Mouse (Mus musculus) heart, embryonic 11.5 days (tissue): ENCODE measurements around the gene Usp22. TPM values are rescaled to one million over a fixed set of nuclear protein-coding genes. Genes with fewer than 3 reads are reported as not detected.
A peak's percentile ranks its signal among the peaks of the same experiment; 100 is the strongest.

Source experiments
- ATAC-seq: fragments of 200-750 bp; cut with Nextera tagmentation; replicated peaks from 2 replicates; pipeline ENCODE4 v1.8.0; 2017; ENCODE audit warnings: moderate library complexity; ENCODE audit not compliant: insufficient number of reproducible peaks, low FRiP score, low TSS enrichment
- H3K27ac ChIP-seq: fragments of 300-500 bp; sonication (generic); 2 replicates; pipeline ENCODE4 v1.5.1; 2014; ENCODE audit warnings: mild to moderate bottlenecking, low read depth, low read length
- H3K27me3 ChIP-seq: fragments of 300-500 bp; sonication (generic); 2 replicates; pipeline ENCODE4 v1.6.1; 2014; ENCODE audit warnings: mild to moderate bottlenecking, low read length, mixed read lengths; ENCODE audit not compliant: control insufficient read depth, insufficient read depth
- H3K36me3 ChIP-seq: fragments of 300-500 bp; sonication (generic); 2 replicates; pipeline ENCODE4 v1.6.1; 2014; ENCODE audit warnings: mild to moderate bottlenecking, low read length, moderate library complexity, mixed read lengths; ENCODE audit not compliant: control insufficient read depth, insufficient read depth
- H3K4me1 ChIP-seq: fragments of 300-500 bp; sonication (generic); 2 replicates; pipeline ENCODE4 v1.6.1; 2014; ENCODE audit warnings: low read length; ENCODE audit not compliant: control insufficient read depth, insufficient read depth
- H3K4me2 ChIP-seq: fragments of 300-500 bp; sonication (generic); 2 replicates; pipeline ENCODE4 v1.6.1; 2014; ENCODE audit warnings: mild to moderate bottlenecking, moderate library complexity
- H3K4me3 ChIP-seq: fragments of 300-500 bp; sonication (generic); 2 replicates; pipeline ENCODE4 v1.5.1; 2014; ENCODE audit warnings: low read depth, low read length
- H3K9ac ChIP-seq: fragments of 300-500 bp; sonication (generic); 2 replicates; pipeline ENCODE4 v1.6.1; 2014; ENCODE audit warnings: mild to moderate bottlenecking, low read depth, low read length, moderate library complexity
- H3K9me3 ChIP-seq: fragments of 300-500 bp; sonication (generic); replicated peaks from 2 replicates; pipeline ENCODE4 v1.6.1; 2016; ENCODE audit warnings: low read length; ENCODE audit not compliant: control insufficient read depth
- WGBS: fragments of 180-500 bp; shearing (Covaris S2); extraction: QIAGEN DNeasy Blood & Tissue Kit; methylation state at CpG from one replicate; pipeline ENCODE4 v1.1.7; 2014; ENCODE audit not compliant: insufficient replicate concordance; 5-methylcytosine and 5-hydroxymethylcytosine counted together
- polyA plus RNA-seq: library from polyadenylated mRNA; unstranded; fragments of >200 nt; fragmentation: Nextera tagmentation; extraction: Ambion mirVana; gene quantifications from 2 replicates; pipeline ENCODE4 v1.2.1, GENCODE M21; 2014

Usp22 gene
- polyA plus RNA-seq, 1 experiment from 2014 or later: 95.0 TPM

DNA sequence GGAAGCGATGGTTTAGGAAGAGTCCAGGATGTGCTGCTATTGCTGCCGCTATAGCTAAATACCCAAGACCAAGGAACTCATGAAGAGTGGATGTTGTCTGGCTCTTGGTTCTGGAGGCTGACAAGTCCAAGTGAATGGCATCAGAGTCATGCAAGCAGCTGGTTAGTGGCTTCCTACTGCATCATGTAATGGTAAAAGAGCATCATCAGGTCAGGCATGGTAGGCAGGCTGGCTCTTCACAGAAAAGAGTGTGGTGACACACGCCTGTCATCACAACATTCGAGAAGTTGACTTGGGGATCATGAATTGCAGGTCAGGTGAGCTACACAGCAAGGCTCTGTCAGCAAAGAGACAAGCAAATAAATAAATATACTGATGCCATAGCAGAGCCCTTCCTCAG is 63.4 kb downstream of the Usp22 start:
- peaks cover 2% of the 10 kb centered on the region; the same call in 1 of the 2 replicates for H3K4me1 ChIP-seq
- H3K4me3 ChIP-seq: no peak overlapping the region
- H3K36me3 ChIP-seq: no peaks in the 10 kb centered on the region
- no peak overlapping the region for H3K27ac ChIP-seq
- no peak overlapping the region for H3K4me2 ChIP-seq
- WGBS: 75% methylated on average over 4 of the region's 4 CpGs
- no peaks in the 10 kb centered on the region for H3K9me3 ChIP-seq
- no peak for ATAC-seq
- no peaks in the 10 kb centered on the region for H3K27me3 ChIP-seq
- H3K9ac ChIP-seq: no peak overlapping the region

GRCm38 (mm10) chr11:61110928-61111327 is 63.9 kb downstream of the Usp22 start:
- Histone ChIP-seq H3K27ac (no peak overlapping the region), H3K9ac (no peak overlapping the region), H3K4me1 (peaks cover 2% of the 10 kb centered on the region; the same call in 1 of the 2 replicates), H3K4me3 (no peak overlapping the region), H3K27me3 (no peaks in the 10 kb centered on the region), H3K9me3 (no peaks in the 10 kb centered on the region), H3K4me2 (no peak overlapping the region), H3K36me3 (no peaks in the 10 kb centered on the region)
- 46% methylated on average over 1 of the region's 1 CpGs for WGBS
- ATAC-seq: no peak

DNA sequence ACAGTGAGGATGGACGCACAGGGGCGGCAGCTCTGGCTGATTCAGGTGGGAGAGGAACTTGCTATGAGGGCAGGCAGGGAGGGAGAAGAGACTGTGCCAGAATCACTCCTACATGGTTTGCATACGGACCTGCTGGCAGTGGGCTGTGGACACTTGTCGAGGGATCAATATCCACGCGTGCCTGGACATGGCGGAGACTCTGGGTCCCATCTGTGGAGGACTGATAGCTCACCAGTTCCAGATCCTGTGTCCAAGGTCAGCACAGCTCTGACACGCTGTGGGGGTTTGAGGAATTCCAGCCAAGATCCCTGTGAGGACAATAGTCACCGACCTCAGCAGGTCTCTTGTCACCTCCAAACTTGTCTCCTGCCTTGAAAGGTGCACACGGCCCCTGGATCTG is 64.7 kb downstream of the Usp22 start:
- no peak for ATAC-seq
- 67% methylated on average over 10 of the region's 10 CpGs for WGBS
- Histone ChIP-seq H3K27ac (no peak overlapping the region), H3K4me1 (no peaks in the 10 kb centered on the region; the same call in 1 of the 2 replicates), H3K4me2 (no peak overlapping the region), H3K27me3 (no peaks in the 10 kb centered on the region), H3K9ac (no peak overlapping the region), H3K4me3 (no peak overlapping the region), H3K9me3 (no peaks in the 10 kb centered on the region), H3K36me3 (no peaks in the 10 kb centered on the region)

GRCm38 (mm10) chr11:61109707-61110106 is 65.1 kb downstream of the Usp22 start:
- WGBS: 79% methylated on average over 6 of the region's 6 CpGs
- Histone ChIP-seq H3K4me2 (no peak overlapping the region), H3K36me3 (no peaks in the 10 kb centered on the region), H3K4me1 (no peaks in the 10 kb centered on the region; the same call in 1 of the 2 replicates), H3K4me3 (no peak overlapping the region), H3K27me3 (no peaks in the 10 kb centered on the region), H3K9ac (no peak overlapping the region), H3K27ac (no peak overlapping the region), H3K9me3 (no peaks in the 10 kb centered on the region)
- ATAC-seq: no peak

DNA sequence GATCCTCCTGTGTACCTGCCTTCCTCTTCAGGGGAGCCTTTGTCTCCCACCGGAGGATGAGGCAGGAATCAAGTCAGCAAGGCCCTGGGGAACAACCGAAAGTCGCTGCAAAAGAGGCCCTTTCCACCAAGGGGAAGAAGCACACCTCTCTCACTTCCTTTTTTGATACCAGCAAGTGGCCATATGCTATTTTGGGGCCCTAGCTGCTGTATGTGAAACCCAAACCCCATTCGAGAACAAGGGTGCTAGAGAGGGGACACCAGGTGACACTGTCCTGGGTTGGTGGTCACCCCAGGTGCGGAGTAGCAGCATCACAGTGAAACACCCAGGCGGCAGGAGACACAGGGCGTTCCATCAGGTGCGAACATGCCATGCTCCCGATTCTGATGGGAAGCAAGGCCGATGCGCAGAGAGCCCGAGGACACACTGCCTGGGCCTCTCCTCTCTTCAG is 65.9 kb downstream of the Usp22 start:
- H3K4me2 ChIP-seq: no peak overlapping the region
- 0 out of 2 replicates have a peak overlapping the region, but pooled peaks have one; percentile 16 for H3K9ac ChIP-seq
- ATAC-seq: no peak
- 80% methylated on average over 12 of the region's 12 CpGs for WGBS
- no peak overlapping the region for H3K4me3 ChIP-seq
- H3K27me3 ChIP-seq: no peaks in the 10 kb centered on the region
- peaks cover 2% of the 10 kb centered on the region; the same call in 1 of the 2 replicates for H3K4me1 ChIP-seq
- no peaks in the 10 kb centered on the region for H3K9me3 ChIP-seq
- H3K36me3 ChIP-seq: no peaks in the 10 kb centered on the region
- no peak overlapping the region for H3K27ac ChIP-seq

DNA sequence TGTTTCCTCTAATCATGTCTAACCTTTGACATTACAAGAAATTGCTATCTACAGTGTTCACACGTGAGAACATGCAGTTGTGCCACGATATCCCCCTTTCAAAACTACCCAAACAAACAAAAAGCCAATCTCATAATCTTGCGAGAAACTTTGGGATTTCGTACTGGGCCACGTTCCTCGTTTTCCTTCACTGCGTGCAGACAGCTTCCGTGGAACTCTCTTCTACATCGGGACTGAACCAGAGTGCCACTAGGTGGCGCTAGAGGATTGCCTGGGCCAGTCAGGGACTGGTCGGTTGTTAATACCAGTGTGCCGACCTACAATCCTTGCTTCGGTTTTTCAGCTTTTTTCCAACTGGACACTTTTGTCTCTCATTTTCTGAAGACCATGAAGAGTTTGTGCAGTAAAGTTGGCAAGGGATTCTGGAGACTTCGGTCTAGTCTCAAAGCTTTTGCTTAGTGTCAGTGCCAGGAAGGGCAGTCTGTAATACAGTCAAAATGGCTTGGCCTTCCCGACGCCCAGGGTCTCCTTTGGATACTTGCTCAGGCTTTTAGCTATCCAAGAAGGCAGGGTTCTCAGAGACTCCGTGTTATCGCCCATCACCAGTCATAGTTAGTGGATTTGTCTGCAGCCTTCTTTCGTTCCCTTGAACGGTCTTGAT is 70.5 kb downstream of the Usp22 start:
- Histone ChIP-seq H3K4me3 (no peak overlapping the region), H3K9ac (no peak overlapping the region; the same call in 1 of the 2 replicates), H3K4me1 (peaks cover 2% of the 10 kb centered on the region; the same call in 1 of the 2 replicates), H3K27me3 (no peaks in the 10 kb centered on the region), H3K27ac (no peak overlapping the region), H3K4me2 (peak overlapping the region; percentile 35; the same call in 1 of the 2 replicates), H3K36me3 (no peaks in the 10 kb centered on the region), H3K9me3 (no peaks in the 10 kb centered on the region)
- ATAC-seq: peak; percentile 61; the same call in 1 of the 2 replicates
- WGBS: 19% methylated on average over 20 of the region's 20 CpGs

GRCm38 (mm10) chr11:61102397-61103339 is 72.2 kb downstream of the Usp22 start:
- 66% methylated on average over 12 of the region's 13 CpGs for WGBS
- no peak for ATAC-seq
- no peaks in the 10 kb centered on the region for H3K9me3 ChIP-seq

More at GRCm38 (mm10) chr11:61102397-61103339, 72.2 kb downstream of the Usp22 start:
- Histone ChIP-seq H3K4me1 (0 out of 2 replicates have a peak, but pooled peaks cover 2% of the 10 kb centered on the region), H3K4me2 (no peak overlapping the region), H3K36me3 (no peaks in the 10 kb centered on the region), H3K27ac (no peak overlapping the region), H3K27me3 (no peaks in the 10 kb centered on the region), H3K9ac (no peak overlapping the region), H3K4me3 (no peak overlapping the region)
